Mouse (Mus musculus) spleen, adult 2 months (tissue): Measurements from ENCODE around the gene Arhgap27. TPM values are rescaled to one million over a fixed set of nuclear protein-coding genes. Genes with fewer than 3 reads are reported as not detected.
A peak's percentile ranks its signal among the peaks of the same experiment; 100 is the strongest.

ENCODE experiments used
- DNase-seq, 2 experiments: peaks; one replicate each; pipeline versions ENCODE4 v3.0.0 to v3.0.0-alpha.2; 2012 to 2021; ENCODE audit warnings: low spot score in 2 of 2, low read depth in 1 of 2
- H3K27ac ChIP-seq: fragments of 200-500 bp; 2 replicates; pipeline ENCODE4 v1.5.1; 2012; ENCODE audit warnings: low read length, inconsistent platforms; ENCODE audit not compliant: insufficient read depth
- H3K27me3 ChIP-seq: fragments of 200-500 bp; 2 replicates; pipeline ENCODE4 v1.6.1; 2012; ENCODE audit warnings: mild to moderate bottlenecking, moderate library complexity, low read length, inconsistent platforms; ENCODE audit not compliant: control insufficient read depth, insufficient read depth
- H3K36me3 ChIP-seq: fragments of 200-500 bp; 2 replicates; pipeline ENCODE4 v1.6.1; 2012; ENCODE audit warnings: mild to moderate bottlenecking, low read length, inconsistent platforms; ENCODE audit not compliant: control insufficient read depth, insufficient read depth
- H3K4me1 ChIP-seq: fragments of 200-500 bp; 2 replicates; pipeline ENCODE4 v1.6.1; 2011; ENCODE audit warnings: inconsistent platforms; ENCODE audit not compliant: control insufficient read depth, insufficient read depth, insufficient read length
- H3K4me3 ChIP-seq: fragments of 200-500 bp; 2 replicates; pipeline ENCODE4 v1.5.1; 2011; ENCODE audit warnings: mild to moderate bottlenecking, inconsistent platforms; ENCODE audit not compliant: insufficient read depth, insufficient read length; ENCODE audit errors: extremely low read depth
- CTCF ChIP-seq: fragments of 200-500 bp; IDR thresholded peaks from 2 replicates; pipeline ENCODE4 v1.5.1; 2011; ENCODE audit warnings: mild to moderate bottlenecking, inconsistent platforms; ENCODE audit not compliant: insufficient read depth, insufficient read length, insufficient replicate concordance; ENCODE audit errors: extremely low read depth
- POLR2A ChIP-seq: fragments of 200-500 bp; IDR thresholded peaks from 2 replicates; pipeline ENCODE4 v1.6.1; 2011; ENCODE audit warnings: low read depth, low read length, inconsistent platforms
- WGBS: fragments of 180-500 bp; shearing (Covaris S2); methylation state at CpG from one replicate; pipeline ENCODE4 v1.1.7; 2018; 5-methylcytosine and 5-hydroxymethylcytosine counted together
- polyA plus RNA-seq: library from polyadenylated mRNA; depleted of rRNA; stranded (reverse); fragments of >200 nt; gene quantifications from 2 replicates; pipeline ENCODE4 v1.2.3, GENCODE M21; 2012

Gene Arhgap27
- polyA plus RNA-seq, 1 experiment: 90.0 TPM

DNA sequence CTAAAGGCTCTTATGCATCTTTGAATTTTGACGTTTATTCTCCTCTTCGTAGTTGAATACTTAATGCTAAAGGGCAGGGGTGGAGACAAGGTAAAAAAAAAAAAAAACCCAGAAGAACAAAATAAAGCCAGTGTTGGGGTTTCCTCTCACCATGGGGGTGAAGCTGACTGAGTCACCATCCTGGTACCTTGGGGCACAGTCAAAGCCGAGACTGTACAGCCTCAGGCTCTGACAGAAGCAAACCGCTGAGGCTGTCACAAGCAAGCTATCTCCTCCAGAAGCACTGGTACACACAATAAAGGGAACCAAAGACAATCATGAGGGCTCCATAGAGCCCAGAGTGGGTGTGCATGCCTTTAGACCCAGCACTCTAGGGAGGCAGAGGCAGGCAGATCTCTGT, 9.1 kb upstream of the Arhgap27 start:
- Histone ChIP-seq H3K4me1 (peaks cover 53% of the 10 kb centered on the region), H3K36me3 (peaks cover 34% of the 10 kb centered on the region), H3K4me3 (no peak overlapping the region), H3K27ac (peak overlapping the region; percentile 41; the same call in 1 of the 2 replicates), H3K27me3 (no peaks in the 10 kb centered on the region)
- TF ChIP-seq CTCF (no peak), POLR2A (no peak)
- no peak for DNase-seq
- WGBS: 34% methylated on average over 4 of the region's 4 CpGs

DNA sequence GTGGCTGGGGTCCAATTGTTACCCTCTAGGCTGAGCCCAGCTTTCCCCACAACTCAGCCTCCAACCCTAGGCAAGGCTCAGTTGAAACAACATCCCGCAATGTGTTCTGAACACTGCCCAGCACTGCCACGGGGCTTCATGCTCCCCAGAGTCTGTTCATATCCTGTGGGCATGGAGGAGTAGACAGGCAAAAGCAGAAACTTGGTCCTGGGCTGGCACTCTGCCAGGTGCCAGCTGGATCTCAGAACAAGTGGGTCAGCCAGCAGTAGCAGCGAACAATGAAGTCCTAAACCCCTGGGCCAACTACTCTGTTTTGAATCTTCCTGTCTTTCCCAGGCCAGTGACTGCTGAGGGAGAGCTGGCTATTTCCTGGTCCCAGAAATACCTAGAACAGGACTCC, 8.6 kb upstream of the Arhgap27 start:
- 31% methylated on average over 3 of the region's 3 CpGs for WGBS
- peaks cover 30% of the 10 kb centered on the region for H3K36me3 ChIP-seq
- peaks cover 53% of the 10 kb centered on the region for H3K4me1 ChIP-seq
- DNase-seq: peak in 1 of 2 experiments; percentile 42
- no peak overlapping the region for H3K4me3 ChIP-seq
- no peaks in the 10 kb centered on the region for H3K27me3 ChIP-seq
- peak overlapping the region; percentile 57 for H3K27ac ChIP-seq
- TF ChIP-seq CTCF (no peak), POLR2A (no peak)

DNA sequence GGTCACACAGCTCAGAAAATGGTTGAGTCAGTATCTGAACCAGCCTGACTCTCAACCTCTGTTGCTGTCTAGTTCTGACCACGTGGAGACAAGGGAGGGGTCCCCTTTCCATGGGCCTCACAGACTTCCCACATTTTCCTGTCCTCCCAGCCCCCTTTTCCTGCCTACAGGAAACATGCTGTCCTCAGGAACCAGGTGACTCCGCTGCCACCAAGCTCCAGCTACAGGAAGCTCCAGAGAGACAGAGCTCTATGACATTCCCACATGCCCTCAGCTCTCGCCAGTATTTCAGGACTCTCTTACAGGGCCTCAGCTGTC, 7.7 kb upstream of the Arhgap27 start:
- DNase-seq: no peak
- TF ChIP-seq POLR2A (no peak), CTCF (no peak)
- Histone ChIP-seq H3K4me1 (peaks cover 49% of the 10 kb centered on the region), H3K27ac (no peak overlapping the region), H3K27me3 (no peaks in the 10 kb centered on the region), H3K36me3 (peaks cover 29% of the 10 kb centered on the region), H3K4me3 (no peak overlapping the region)
- 64% methylated on average over 3 of the region's 3 CpGs for WGBS

DNA sequence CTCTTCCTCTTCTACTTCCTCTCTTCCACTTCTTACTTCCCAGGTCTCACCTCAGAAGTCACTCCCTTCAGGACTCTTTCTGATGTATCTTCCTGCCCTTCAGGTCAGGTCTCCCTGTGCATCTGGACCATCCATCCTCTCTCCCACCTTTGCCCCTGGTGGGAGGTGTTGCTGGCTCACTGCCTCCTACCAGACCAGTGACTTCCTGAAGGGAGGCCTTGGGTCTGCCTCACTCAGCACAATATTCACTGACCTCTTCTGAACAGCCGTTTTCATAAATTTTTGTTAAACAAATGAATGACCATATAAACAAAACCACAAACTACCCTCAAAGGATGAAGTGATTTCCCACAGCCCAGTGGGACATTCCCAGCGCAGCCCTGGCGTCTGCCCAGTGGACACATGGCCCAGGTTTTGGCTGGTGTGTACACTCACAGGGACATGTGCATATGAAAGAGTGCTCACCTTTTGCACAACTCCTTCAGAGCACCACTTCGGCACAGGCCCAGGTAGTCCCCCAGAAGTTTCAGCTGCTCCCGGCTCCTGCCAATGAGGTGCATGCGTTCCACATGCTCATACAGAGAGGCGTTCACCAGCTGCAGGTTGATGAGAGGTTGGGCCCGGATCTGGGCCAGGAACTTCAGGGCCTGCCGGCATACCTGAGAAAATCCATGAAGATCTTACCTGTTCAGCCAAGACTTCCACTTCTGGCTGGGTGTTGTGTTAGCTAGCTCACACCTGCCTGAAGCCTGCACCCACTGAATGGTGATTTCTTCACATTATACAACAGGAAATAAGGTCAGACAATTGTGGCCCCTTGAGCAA, 7.1 kb upstream of the Arhgap27 start:
- peaks cover 27% of the 10 kb centered on the region for H3K36me3 ChIP-seq
- H3K27me3 ChIP-seq: no peaks in the 10 kb centered on the region
- peaks cover 44% of the 10 kb centered on the region for H3K4me1 ChIP-seq
- no peak overlapping the region for H3K4me3 ChIP-seq
- 85% methylated on average over 9 of the region's 9 CpGs for WGBS
- H3K27ac ChIP-seq: no peak overlapping the region
- TF ChIP-seq CTCF (no peak), POLR2A (no peak)
- no peak for DNase-seq

DNA sequence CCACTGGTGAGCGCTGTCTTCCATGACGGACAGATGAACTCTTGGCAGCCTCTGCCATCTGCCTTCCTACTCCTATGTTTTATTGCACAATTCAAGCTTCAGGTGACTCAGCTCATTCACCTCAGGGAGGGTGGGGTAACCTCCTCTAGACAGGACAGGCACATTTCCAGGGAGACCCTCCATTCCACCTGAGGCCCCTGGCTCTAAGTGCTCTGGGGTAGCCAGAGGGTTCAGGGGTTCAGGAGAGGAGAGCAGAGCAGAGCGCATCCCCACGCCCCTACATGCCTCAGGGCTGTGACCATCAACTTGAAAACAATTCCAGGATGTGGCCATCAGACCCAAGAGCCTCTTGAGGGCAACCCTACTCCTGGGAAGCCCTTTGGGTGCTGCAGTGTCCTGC, 2.0 kb upstream of the Arhgap27 start:
- DNase-seq: no peak
- H3K4me3 ChIP-seq: no peak overlapping the region
- peaks cover 20% of the 10 kb centered on the region for H3K36me3 ChIP-seq
- H3K27me3 ChIP-seq: 0 out of 2 replicates have a peak, but pooled peaks cover 1% of the 10 kb centered on the region
- H3K4me1 ChIP-seq: peaks cover 31% of the 10 kb centered on the region
- TF ChIP-seq CTCF (no peak), POLR2A (no peak)
- 95% methylated on average over 4 of the region's 4 CpGs for WGBS
- no peak overlapping the region for H3K27ac ChIP-seq

DNA sequence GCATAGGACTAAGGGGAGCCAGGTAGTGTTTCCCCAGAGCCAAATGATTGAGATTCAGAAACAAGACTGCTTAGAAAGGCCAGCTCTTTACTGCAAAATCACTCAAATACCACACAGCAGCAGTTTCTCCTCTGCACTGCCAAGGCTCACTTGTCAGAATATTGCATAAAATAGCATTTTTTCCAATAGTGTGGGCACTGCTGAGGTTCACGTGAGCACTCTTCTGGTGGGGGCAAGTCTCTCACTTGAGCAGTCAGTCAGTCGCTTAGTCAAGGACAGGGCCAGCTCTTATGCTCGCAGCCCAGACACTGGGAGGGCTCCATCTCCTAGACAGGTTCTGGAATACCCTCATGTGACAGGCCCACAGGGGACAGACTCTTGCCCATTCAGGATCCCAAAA, 1.5 kb upstream of the Arhgap27 start:
- H3K36me3 ChIP-seq: peaks cover 19% of the 10 kb centered on the region
- WGBS: 87% methylated on average over 3 of the region's 3 CpGs
- no peak for DNase-seq
- H3K4me1 ChIP-seq: peaks cover 32% of the 10 kb centered on the region
- TF ChIP-seq CTCF: no peak
- no peak for TF ChIP-seq POLR2A
- 0 out of 2 replicates have a peak, but pooled peaks cover 2% of the 10 kb centered on the region for H3K27me3 ChIP-seq
- H3K27ac ChIP-seq: no peak overlapping the region
- H3K4me3 ChIP-seq: no peak overlapping the region

DNA sequence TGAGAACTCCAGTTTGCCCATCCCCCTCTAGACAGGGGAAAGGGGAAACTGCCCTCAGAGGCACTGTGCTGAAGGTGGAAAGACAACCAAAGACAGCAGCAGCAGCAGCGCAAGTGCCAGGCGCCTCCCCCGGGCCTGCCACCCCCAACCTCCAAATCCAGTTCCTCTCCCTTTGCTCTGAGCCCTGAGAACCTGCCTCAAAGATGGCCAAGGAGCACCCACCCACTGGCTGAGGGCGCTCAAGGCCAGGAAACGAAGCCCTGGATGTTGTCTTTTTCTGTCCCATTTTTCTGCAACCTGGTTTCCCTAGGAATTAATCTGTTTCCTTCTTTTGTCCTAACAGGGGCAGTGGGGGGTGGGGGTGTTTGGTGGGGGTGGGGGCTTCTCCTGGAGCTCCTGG, 843 bp upstream of the Arhgap27 start:
- no peak for DNase-seq
- WGBS: 59% methylated on average over 5 of the region's 5 CpGs
- peaks cover 16% of the 10 kb centered on the region for H3K36me3 ChIP-seq
- H3K4me3 ChIP-seq: no peak overlapping the region
- 0 out of 2 replicates have a peak, but pooled peaks cover 2% of the 10 kb centered on the region for H3K27me3 ChIP-seq
- no peak for TF ChIP-seq POLR2A
- no peak for TF ChIP-seq CTCF
- no peak overlapping the region for H3K27ac ChIP-seq
- peaks cover 30% of the 10 kb centered on the region for H3K4me1 ChIP-seq
